Mouse (Mus musculus) embryonic fibroblast, embryonic 13.5 days (primary cell): ENCODE measurements around the gene Glp1r.

Experiments used
- CTCF ChIP-seq: IDR thresholded peaks from 2 replicates; pipeline ENCODE4 v1.5.1; 2011; ENCODE audit warnings: mild to moderate bottlenecking, control low read depth, low read length, moderate library complexity, borderline replicate concordance; ENCODE audit not compliant: insufficient read depth
- POLR2A ChIP-seq: IDR thresholded peaks from 2 replicates; pipeline ENCODE4 v1.6.1; 2011; ENCODE audit warnings: low read depth, mild to moderate bottlenecking, control low read depth, low read length, moderate library complexity

DNA sequence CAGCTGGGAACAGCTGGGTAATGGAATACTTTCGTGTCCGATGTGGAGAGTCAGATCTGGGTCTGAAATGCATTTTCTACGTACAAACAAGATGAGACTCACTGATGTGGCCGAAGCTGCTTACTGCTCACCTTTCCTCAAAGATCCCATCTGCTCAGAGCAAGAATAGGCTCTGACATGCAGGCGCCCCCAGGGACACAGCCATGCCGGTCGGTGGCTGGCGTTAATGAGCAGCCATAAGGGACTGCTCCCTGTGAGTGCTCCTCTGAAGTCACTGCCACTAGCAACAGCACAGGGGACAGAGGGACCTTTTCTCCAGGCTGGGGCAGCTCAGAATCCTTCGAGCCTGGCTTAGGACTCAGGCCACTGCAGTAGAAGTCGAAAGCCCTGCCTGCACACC, 52.7 kb downstream of the Glp1r start, which contains the start of gene Umodl1:
- TF ChIP-seq CTCF (no peak), POLR2A (no peak)
